Mouse (Mus musculus): ENCODE data around the gene Aqp9. TPM values are rescaled to one million over a fixed set of nuclear protein-coding genes. Genes with fewer than 3 reads are reported as not detected.

Aqp9 gene
- total RNA-seq (2023) = not detected

DNA sequence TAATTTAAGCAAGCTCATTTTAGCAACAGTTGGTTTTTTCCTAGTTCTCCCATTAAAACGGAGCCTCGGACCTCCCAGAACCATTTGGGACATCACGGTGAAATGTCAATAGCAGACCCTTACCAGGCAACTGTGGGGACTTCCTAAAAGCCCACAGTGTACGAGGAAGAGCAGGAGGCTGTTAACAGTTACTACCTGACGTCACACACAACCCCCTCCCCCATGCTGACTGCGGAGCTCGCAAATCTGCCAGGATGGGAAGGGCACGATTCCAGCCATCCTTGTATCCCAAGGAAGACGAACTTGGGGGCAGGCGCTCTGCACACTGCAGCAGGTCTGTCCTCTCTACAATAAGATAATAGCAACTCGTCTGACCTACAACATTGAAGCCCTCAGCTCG, at the start of gene Aqp9:
Gene Aqp9 (minus strand): TSS at position 172 of the 400 bp plus-strand sequence.

DNA sequence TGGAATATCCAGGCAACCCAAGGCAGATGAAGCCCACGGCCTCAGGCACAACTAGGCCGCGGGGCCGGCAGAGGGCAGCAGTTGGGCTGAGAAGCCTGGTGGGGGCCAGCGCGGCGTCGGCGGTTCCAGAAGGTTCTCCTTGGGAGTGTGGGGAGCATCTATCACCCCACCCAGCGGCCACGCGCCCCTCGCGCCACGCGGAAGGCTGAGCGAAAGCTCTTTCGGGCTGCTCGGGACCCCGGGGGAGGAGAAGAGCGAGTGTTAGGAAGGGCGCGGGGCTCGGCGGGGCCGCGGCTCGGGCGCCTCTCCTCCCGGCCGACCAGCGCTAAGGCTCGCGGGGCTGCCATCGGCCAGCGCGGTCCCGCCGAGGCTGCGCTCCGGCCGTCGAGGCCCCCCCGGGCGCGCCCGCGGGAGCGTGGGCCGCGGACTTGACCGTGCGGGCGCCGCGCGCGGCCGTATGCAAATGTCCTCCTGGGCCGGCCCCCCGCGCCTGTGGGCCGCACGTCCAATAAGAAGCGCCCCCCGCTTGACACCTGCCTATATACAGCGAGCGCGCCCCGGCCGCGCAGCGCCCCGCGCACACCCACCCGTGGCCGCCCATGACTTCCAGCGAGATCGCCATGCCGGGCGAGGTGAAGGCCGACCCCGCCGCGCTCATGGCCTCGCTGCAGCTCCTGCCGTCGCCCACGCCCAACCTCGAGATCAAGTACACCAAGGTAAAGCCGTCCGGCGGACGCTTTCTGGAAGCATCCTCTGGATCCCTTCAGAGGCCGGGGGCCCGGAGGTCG, 47.0 kb upstream of the Aqp9 start, which contains the start of gene Aldh1a2:
Gene Aldh1a2 (plus strand): TSS at position 542 of the 788 bp plus-strand sequence.

Other genes starting within 250 kb of the Aqp9 start
- gene Lipc, start 216.5 kb downstream of the Aqp9 start, total RNA-seq (2023) = 1 to 10 TPM; 7.3 to 7.4 TPM
- gene Aldh1a2, start 47.1 kb upstream of the Aqp9 start, total RNA-seq (2023) = not detected